Mouse (Mus musculus): ENCODE measurements around the gene Cdk11b. TPM values are rescaled to one million over a fixed set of nuclear protein-coding genes. Genes with fewer than 3 reads are reported as not detected.
A peak's percentile ranks its signal among the peaks of the same experiment; 100 is the strongest.
"Not testable (repeated sequence)": the region's sequence is repeated elsewhere in the genome, so short reads cannot be mapped to it uniquely, and the experiment has no call there.

The Cdk11b gene
- polyA plus RNA-seq, 1 experiment from 2014 or later, result 91.6 TPM

- no peak for ATAC-seq (ENCODE audit: low FRiP score)
- Histone ChIP-seq H3K4me1 (peaks cover under 1% of the 10 kb centered on the region; the same call in 1 of the 2 replicates), H3K9me3 (no peaks in the 10 kb centered on the region), H3K4me2 (no peak overlapping the region), H3K36me3 (replicated peaks) (peaks cover 80% of the 10 kb centered on the region), H3K4me3 (replicated peaks) (no peak overlapping the region), H3K27ac (no peak overlapping the region), H3K9ac (no peak overlapping the region), H3K27me3 (no peaks in the 10 kb centered on the region)
- 92% methylated on average over 5 of the region's 5 CpGs for WGBS
These were observed 6.3 kb upstream of the Cdk11b start for GRCm38 (mm10) chr4:155618321-155618720.

- WGBS, result 93% methylated on average over 6 of the region's 6 CpGs
- H3K36me3 ChIP-seq (replicated peaks), result peaks cover 78% of the 10 kb centered on the region
- no peak overlapping the region for H3K27ac ChIP-seq
- ATAC-seq (ENCODE audit: low FRiP score), result no peak
- peaks cover 2% of the 10 kb centered on the region for H3K4me1 ChIP-seq
- H3K27me3 ChIP-seq, result no peaks in the 10 kb centered on the region
- H3K4me3 ChIP-seq (replicated peaks), result no peak overlapping the region
- H3K9ac ChIP-seq, result no peak overlapping the region
- H3K4me2 ChIP-seq, result no peak overlapping the region
- no peaks in the 10 kb centered on the region for H3K9me3 ChIP-seq
These were observed 5.6 kb downstream of the Cdk11b start for GRCm38 (mm10) chr4:155630267-155630666.

GRCm38 (mm10) chr4:155635766-155636499 lies 11.3 kb downstream of the Cdk11b start:
- no peak for ATAC-seq (ENCODE audit: low FRiP score)
- no peak overlapping the region for H3K4me3 ChIP-seq (replicated peaks)

GRCm38 (mm10) chr4:155643531-155643930 lies 18.9 kb downstream of the Cdk11b start:
- Histone ChIP-seq H3K9me3 (no peaks in the 10 kb centered on the region), H3K9ac (no peak overlapping the region), H3K4me3 (replicated peaks) (no peak overlapping the region), H3K4me2 (no peak overlapping the region), H3K27ac (no peak overlapping the region), H3K36me3 (replicated peaks) (peaks cover 87% of the 10 kb centered on the region), H3K4me1 (no peaks in the 10 kb centered on the region), H3K27me3 (no peaks in the 10 kb centered on the region)
- WGBS, result 94% methylated on average over 1 of the region's 1 CpGs
- no peak for ATAC-seq (ENCODE audit: low FRiP score)

More at GRCm38 (mm10) chr4:155635766-155636499, 11.3 kb downstream of the Cdk11b start:
- Histone ChIP-seq H3K36me3 (replicated peaks) (peaks cover 94% of the 10 kb centered on the region), H3K27me3 (no peaks in the 10 kb centered on the region), H3K9me3 (no peaks in the 10 kb centered on the region), H3K4me2 (no peak overlapping the region), H3K4me1 (no peaks in the 10 kb centered on the region), H3K9ac (no peak overlapping the region), H3K27ac (no peak overlapping the region)

DNA sequence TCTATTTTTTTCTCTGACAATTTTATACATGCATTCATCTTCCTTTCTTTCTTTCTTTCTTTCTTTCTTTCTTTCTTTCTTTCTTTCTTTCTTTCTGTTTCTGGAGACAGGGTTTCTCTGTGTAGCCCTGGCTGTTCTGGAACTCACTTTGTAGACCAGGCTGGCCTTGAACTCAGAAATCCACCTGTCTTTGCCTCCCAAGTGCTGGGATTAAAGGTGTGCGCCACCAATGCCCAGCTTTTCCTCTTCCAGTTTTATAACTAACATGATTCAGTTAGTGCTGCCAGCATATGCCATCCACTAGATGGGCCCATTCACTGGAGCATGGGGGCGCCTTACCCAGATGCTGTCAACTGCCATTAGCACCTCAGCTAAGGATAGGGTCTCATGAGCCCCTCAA lies 20.7 kb downstream of the Cdk11b start, which contains the start of gene Gm10563:
Gene Gm10563 (minus strand): TSS at position 101 of the 400 bp plus-strand sequence.
- H3K4me3 ChIP-seq (replicated peaks); H3K27me3 ChIP-seq: not testable (repeated sequence)
- H3K36me3 ChIP-seq (replicated peaks), result peaks cover 91% of the 10 kb centered on the region

DNA sequence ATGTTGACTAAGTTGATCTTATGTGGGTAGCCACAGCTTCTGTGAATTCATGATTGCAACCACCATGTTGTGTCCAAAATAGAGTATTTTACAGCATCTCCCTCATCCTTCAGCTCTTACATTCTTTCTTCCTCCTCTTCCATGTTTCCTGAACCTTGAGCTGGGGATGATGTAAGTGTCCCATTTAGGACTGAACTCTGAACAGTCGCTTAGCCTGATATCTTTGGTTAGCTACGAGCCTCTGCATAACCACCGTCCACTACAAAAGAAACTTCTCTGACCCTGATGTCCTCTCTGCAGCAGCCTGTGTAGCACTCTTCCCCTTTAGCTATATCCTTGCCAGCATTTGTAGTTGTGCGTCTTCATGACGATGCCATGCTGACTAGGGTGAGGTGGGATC lies 21.1 kb downstream of the Cdk11b start:
- WGBS, result 94% methylated on average over 5 of the region's 5 CpGs

More for the DNA sequence above, 20.7 kb downstream of the Cdk11b start, which contains the start of gene Gm10563:
- WGBS, result 93% methylated on average over 2 of the region's 2 CpGs
- H3K4me1 ChIP-seq; H3K9ac ChIP-seq; ATAC-seq (ENCODE audit: low FRiP score); H3K27ac ChIP-seq; H3K9me3 ChIP-seq; H3K4me2 ChIP-seq: not testable (repeated sequence)

GRCm38 (mm10) chr4:155649355-155649754 lies 24.7 kb downstream of the Cdk11b start:
- Histone ChIP-seq H3K9me3 (no peaks in the 10 kb centered on the region), H3K4me2 (no peak overlapping the region), H3K9ac (no peak overlapping the region), H3K4me1 (peaks cover 20% of the 10 kb centered on the region), H3K36me3 (replicated peaks) (peaks cover 66% of the 10 kb centered on the region), H3K27me3 (peaks cover 41% of the 10 kb centered on the region), H3K4me3 (replicated peaks) (no peak overlapping the region), H3K27ac (no peak overlapping the region)
- 91% methylated on average over 11 of the region's 11 CpGs for WGBS
- no peak for ATAC-seq (ENCODE audit: low FRiP score)

More for the DNA sequence above, 21.1 kb downstream of the Cdk11b start:
- Histone ChIP-seq H3K4me3 (replicated peaks) (no peak overlapping the region), H3K4me1 (no peaks in the 10 kb centered on the region), H3K27me3 (peaks cover 5% of the 10 kb centered on the region), H3K4me2 (no peak overlapping the region), H3K9ac (no peak overlapping the region), H3K9me3 (no peaks in the 10 kb centered on the region), H3K27ac (no peak overlapping the region), H3K36me3 (replicated peaks) (peaks cover 91% of the 10 kb centered on the region)
- ATAC-seq (ENCODE audit: low FRiP score), result no peak

DNA sequence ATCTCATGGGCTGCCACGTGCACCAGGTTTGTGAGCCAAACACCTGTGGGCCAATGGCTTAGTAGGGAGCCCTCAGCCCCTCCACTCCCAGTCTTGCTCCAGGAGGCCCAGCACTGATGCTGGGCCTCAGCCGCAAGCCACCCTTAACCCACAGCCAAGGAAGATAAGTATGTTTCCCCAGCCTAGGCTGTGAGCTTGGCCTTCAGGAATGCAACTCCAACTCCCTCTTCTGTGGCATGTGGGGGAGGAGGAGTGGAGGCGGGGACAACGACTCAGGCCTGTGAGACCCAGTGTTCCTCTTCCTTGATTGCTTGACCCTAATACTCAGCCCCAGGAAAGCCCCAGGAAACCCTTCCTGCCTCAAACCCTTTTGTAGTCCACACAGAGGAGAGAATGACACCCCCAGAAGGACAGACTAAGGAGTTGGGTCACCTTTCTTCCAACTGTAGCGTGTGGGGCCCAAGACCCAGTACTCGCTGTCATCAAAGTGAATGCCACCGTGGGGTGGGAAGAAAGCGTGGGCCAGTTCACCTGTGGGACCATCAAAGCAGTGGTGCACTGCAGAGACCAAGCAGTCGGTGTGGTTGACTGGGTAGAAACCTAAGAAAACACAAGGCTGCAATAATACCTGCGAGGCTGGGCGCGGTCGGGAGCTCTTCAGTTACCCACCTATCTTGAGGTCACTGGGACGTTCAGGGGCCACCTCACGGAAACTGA lies 27.1 kb downstream of the Cdk11b start:
- H3K4me3 ChIP-seq (replicated peaks), result no peak overlapping the region
- no peak overlapping the region for H3K27ac ChIP-seq
- no peak overlapping the region for H3K9ac ChIP-seq
- H3K4me1 ChIP-seq, result peaks cover 31% of the 10 kb centered on the region
- ATAC-seq (ENCODE audit: low FRiP score), result no peak
- peaks cover 65% of the 10 kb centered on the region for H3K27me3 ChIP-seq
- no peaks in the 10 kb centered on the region for H3K9me3 ChIP-seq
- no peak overlapping the region for H3K4me2 ChIP-seq
- WGBS, result 67% methylated on average over 15 of the region's 15 CpGs
- peaks cover 52% of the 10 kb centered on the region for H3K36me3 ChIP-seq (replicated peaks)

- no peak overlapping the region for H3K27ac ChIP-seq
- 19% methylated on average over 36 of the region's 36 CpGs for WGBS
- no peak for ATAC-seq (ENCODE audit: low FRiP score)
These were observed 27.8 kb downstream of the Cdk11b start for GRCm38 (mm10) chr4:155652283-155653085.

GRCm38 (mm10) chr4:155653086-155653450 lies 28.4 kb downstream of the Cdk11b start, which contains the start of gene Mmp23:
Gene Mmp23 (minus strand): TSS chr4:155653384.
- H3K27me3 ChIP-seq, result peaks cover 67% of the 10 kb centered on the region
- peak within 1 kb of the TSS; percentile 39; the same call in 1 of the 2 replicates for H3K9ac ChIP-seq
- H3K4me3 ChIP-seq (replicated peaks), result peak within 1 kb of the TSS; percentile 29
- no peak within 1 kb of the TSS for H3K27ac ChIP-seq
- no peak for ATAC-seq (ENCODE audit: low FRiP score)
- WGBS, result under 1% methylated on average over 33 of the region's 33 CpGs
- H3K9me3 ChIP-seq, result no peaks in the 10 kb centered on the region
- peak within 1 kb of the TSS; percentile 60 for H3K4me2 ChIP-seq
- H3K36me3 ChIP-seq (replicated peaks), result peaks cover 38% of the 10 kb centered on the region
- H3K4me1 ChIP-seq, result peaks cover 31% of the 10 kb centered on the region

More at GRCm38 (mm10) chr4:155652283-155653085, 27.8 kb downstream of the Cdk11b start:
- Histone ChIP-seq H3K4me1 (peaks cover 31% of the 10 kb centered on the region), H3K9ac (peak overlapping the region; percentile 39; the same call in 1 of the 2 replicates), H3K27me3 (peaks cover 67% of the 10 kb centered on the region), H3K36me3 (replicated peaks) (peaks cover 44% of the 10 kb centered on the region), H3K9me3 (no peaks in the 10 kb centered on the region), H3K4me3 (replicated peaks) (peak overlapping the region; percentile 29), H3K4me2 (peak overlapping the region; percentile 60)

DNA sequence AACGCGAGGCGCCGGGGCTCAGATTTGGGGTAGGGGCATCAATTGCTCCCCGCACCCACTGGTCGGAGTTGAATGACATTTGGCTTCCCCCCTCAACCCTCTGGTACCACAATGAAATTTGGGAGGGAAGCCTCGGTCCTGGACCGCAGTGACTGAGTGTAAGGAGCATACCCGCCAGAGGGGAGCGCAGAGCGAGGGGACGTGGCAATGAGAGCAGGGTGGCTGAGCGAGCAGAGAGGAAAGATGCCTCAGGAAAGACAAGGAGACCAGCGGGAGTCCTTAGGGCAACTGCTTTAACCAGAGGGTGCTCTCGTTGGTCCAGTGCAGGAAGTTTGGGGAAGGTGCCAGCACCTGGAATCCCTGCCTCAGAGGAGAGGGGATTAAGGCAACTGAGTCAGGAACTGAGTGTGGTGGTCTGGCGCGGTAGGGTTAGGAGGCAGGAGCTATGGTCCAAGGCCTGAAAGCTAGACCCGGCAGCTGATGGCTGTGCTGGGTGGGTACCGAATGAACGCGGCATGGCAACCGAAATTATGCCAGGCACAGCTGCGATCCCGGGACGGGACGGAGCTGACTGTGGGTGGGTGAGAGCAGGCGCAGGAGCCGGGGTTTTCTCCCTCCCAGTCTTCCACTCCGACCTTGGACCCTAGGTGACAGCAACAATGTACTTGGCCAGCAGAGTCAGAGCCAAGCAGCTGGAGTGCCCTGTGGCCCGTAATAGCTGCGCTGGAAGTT lies 29.0 kb downstream of the Cdk11b start:
- WGBS, result 3% methylated on average over 31 of the region's 31 CpGs
- Histone ChIP-seq H3K4me2 (peak overlapping the region; percentile 60), H3K4me3 (replicated peaks) (peak overlapping the region; percentile 29), H3K27me3 (peaks cover 67% of the 10 kb centered on the region), H3K9me3 (no peaks in the 10 kb centered on the region), H3K9ac (peak overlapping the region; percentile 39; the same call in 1 of the 2 replicates), H3K27ac (no peak overlapping the region), H3K36me3 (replicated peaks) (peaks cover 33% of the 10 kb centered on the region), H3K4me1 (peaks cover 31% of the 10 kb centered on the region)
- no peak for ATAC-seq (ENCODE audit: low FRiP score)
